Mouse (Mus musculus): ENCODE results near the gene Man2c1.
A peak's percentile ranks its signal among the peaks of the same experiment; 100 is the strongest.

Gene Man2c1

DNA sequence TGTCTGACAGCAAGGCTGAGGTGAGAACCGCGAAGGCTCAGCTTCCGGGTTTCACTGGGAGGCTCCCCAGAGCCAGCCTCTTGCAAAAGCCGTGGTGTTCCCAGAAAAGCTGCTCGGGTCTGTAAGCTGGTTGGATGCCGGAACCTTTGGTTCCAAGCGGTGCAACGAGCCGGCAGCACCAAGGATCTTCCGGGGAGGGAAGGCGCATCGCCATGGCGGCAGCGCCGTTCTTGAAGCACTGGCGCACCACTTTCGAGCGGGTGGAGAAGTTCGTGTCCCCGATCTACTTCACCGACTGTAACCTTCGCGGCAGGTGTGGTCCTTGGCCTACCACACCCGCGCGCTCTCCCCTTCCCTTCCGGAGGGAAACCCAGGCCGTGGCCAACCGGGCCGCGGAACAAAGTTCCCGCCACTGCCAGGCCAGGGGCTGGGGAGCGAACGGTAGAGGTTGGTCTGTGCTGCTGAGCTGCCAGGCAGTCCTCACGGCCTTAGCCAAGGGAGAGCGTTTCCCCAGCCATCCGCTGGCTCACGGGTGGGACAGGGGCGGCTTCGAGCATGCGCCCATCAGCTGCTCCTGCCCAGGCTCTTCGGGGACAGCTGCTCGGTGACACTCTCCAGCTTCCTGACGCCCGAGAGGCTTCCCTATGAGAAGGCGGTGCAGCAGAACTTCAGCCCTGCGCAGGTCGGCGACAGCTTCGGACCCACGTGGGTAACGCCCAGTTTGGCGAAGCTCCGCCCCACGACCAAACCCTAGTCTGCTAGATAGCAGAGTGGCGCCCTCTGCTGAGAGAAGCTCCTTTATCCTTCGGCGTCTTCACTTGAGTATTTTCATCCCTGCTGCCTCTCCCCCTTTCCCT, at the start of gene Man2c1:
Gene Man2c1 (plus strand): TSS at position 114 of the 857 bp plus-strand sequence.
- DNase-seq (ENCODE audit: low spot score), result peak; percentile 93

DNA sequence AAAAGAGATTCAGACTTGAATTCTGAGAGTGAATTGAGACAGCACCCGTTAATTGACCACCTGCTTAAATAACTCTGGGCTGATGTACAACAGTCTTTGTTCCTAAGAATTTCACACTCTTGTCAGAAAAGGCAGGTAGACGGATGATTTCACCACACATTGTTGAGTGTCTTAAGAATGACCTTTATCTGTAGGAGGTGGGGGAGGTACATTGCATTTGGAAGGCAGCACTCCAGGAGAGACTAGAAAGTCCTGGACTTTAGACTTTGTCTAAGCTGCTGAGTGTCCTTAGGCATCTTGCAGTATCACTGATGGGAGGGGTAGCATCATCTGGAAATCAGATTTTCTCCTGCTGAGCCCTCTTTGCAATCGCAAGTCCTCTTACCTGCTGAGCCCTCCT, 48.3 kb upstream of the Man2c1 start:
- no peak for DNase-seq (ENCODE audit: low spot score)

DNA sequence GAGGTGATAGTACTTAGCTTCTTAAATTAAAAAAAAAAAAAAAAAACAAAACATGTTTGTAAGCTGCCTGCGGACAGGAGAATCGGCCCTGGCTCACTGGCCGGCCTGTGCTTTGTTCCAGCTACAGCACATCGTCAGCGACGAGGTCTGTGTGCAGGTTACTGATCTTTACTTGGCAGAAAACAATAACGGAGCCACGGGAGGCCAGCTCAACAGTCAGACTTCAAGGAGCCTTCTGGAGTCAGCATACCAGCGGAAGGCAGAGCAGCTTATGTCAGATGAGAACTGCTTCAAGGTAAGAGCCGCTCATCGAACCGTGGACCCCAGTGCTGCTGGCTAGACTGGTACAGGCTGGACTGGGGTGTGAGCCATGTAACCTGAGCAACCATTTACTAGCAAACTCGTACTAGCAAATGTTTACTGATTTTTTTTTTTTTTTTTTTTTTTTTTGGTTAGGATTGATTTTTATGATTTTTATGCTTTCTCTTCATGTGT, 13.2 kb upstream of the Man2c1 start:
- no peak for DNase-seq (ENCODE audit: low spot score)

DNA sequence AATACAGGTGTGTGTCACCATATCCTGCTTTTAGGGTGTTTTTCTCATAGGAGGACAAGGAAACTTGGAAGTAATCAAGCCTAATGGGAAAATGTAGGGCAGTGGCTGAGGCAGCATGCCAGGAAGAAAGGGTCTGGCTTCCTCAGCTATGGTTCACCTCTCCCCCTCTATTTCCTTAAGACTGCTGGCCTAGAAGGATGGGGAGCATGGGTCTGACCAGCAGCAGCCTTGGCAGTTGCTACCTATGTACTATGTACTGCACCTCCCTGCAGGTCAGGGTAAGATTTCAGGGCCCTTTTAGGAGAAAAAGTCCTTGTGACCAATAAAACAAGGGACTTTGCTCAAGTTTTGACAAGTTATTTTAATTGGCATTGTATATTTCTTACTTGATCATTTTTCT, 849 bp upstream of the Man2c1 start:
- DNase-seq (ENCODE audit: low spot score), result no peak

DNA sequence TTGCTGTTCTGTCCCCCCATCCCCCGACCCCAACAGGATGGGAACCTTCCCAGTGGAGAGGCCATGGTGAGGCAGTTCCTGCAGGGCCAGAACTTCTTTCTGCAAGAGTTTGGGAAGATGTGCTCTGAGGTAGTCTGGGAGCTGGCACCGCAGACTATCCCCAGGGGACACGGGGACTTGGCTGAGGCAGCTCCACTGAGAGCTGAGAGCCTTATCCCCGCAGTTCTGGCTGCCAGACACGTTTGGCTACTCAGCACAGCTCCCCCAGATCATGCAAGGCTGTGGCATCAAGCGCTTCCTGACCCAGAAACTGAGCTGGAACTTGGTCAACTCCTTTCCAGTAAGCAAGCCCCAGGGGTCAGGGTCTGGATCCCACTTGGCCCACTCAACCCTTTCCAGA, 6.8 kb downstream of the Man2c1 start:
- no peak for DNase-seq (ENCODE audit: low spot score)

DNA sequence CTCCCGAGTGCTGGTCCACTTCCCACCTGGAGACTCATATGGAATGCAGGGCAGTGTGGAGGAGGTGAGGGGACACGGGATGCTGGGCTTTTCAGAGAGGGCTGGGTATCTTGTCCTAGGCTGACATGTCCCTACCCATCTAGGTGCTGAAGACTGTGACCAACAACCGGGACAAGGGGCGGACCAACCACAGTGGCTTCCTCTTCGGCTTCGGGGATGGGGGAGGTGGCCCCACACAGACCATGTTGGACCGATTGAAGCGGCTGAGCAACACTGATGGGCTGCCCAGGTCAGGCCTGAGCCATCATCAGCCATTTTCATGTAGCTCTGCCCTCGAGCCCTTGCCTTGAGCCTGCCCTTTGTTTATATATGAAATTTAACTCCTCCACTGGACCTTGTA, 7.3 kb downstream of the Man2c1 start:
- DNase-seq (ENCODE audit: low spot score), result no peak

DNA sequence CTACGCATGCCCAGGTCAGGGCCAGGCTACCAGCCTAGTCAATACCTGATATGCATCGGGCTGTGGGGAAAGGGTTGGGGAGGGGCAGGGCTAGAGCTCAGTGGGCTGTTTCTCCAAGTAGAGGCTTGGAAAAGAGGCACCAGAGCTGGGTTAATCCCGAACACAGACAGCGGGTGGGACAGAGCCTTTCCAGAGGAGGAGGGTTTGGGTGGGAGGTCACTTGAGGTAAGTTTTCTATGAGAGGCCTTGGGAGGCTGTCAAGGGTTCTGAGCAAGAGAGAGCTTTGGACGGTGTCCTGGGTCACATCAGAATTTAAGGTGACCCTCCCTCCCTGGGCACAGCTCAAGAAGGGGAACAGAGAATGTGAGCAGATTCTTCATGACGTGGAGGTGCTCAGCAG, 8.0 kb downstream of the Man2c1 start:
- no peak for DNase-seq (ENCODE audit: low spot score)

DNA sequence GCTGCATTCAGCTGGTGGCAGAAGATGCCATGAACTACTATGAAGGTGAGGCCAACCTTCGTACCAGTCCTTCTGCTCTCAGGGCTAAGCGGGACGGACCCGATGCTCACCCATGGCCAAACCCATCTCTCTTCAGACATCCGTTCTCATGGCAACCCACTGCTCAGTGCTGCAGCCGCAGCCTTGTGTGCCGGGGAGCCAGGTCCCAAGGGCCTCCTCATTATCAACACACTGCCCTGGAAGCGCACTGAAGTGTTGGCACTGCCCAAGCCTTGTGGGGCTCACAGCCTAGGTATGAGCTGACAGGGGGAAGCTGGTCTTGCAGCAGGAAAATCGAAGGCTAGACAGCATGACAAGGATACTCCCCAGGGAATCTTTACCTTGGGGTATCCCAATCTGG, 8.6 kb downstream of the Man2c1 start:
- DNase-seq (ENCODE audit: low spot score), result no peak

DNA sequence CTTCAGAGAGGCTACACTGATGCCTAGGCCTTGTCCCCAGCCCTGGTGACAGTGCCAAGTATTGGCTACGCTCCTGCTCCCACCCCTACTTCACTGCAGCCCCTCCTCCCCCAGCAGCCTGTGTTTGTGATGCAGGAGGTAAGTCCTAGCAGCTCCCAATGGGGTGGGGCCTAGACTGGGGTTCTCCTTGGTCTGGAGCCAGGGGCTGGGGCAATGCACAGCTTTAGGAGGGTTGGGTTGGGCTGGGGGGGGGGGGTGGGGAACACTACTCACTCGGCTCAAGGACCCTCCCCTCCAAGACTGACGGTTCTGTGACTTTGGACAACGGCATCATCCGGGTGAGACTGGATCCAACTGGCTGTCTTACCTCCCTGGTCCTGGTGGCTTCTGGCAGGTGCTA, 9.1 kb downstream of the Man2c1 start:
- no peak for DNase-seq (ENCODE audit: low spot score)

DNA sequence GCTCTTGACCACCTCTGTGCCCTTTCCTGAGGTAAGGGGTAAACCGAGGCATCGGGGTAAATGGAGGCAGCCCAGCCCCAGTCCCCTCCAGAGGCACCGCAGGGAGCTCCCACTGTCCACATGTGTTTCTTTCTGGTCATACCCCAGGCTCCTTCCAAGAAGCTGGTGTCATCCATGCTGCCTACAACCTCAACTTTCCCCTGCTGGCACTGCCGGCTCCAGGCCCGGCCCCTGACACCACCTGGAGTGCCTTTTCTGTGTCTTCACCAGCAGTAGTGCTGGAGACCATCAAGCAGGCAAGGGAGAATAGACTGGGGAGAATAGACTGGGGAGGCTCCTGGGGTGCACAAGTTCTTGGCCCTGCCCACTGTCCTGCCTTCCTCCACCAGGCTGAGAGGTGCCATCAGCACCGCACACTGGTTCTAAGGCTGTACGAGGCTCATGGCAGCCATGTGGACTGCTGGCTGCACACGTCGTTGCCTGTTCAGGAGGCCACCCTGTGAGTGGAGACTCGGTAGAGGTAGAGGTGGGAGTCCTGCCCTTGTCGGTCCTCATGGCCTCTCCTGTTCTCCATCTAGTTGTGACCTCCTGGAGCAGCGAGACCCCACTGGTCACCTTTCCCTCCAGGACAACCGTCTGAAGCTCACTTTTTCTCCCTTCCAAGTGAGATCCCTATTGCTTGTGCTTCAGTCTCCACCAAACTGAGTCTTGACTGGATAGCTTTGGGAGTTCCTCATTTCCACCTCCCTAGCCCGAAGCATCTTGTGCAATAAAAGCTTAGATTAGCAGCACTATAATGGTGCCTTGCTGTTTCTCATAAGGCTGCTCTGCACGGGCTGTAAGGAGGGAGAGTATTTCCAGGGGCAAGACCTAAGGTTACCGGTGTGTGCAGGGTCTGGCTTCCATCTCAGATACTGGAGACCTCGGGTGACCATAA, 11.2 kb downstream of the Man2c1 start:
- DNase-seq (ENCODE audit: low spot score), result no peak

DNA sequence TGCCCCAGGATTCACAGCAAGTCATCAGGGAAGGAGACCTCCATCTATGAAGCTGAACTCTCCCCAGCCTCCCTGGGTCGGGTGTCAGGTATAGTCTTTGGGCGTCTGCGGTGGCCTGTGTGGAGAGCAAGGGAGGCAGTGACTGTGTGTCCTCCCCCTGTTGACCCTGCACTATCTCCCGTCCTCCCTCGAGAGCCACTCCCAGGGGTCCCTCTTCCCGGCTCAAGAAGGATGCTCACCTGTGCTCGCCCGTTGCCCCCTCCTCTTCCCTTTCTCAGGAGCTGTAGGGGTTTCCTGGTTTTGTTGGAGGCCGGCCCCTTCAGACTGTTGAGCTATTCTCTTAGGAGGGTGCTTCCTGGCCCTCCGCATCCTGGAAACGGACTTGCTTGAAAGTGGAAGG, 12.7 kb downstream of the Man2c1 start:
- DNase-seq (ENCODE audit: low spot score), result no peak

DNA sequence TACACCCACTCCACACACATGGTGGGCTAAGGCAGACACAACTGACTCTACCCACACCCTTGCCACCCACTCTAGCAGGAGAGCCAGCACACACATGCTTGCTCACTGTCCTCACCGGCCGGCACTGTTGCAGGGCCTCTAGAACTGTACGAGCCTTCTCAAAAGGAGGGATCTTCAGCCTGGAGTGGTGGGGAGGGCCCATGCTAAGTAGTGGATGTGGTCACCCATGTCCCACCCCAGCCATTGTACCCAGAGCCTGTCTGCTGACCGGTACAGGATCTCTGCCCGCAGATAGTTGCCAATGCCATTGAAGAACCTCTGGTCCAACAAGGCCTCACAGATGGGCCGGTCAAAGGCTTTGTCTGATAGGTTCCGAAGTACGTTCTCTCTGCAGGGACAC, 14.3 kb downstream of the Man2c1 start:
- no peak for DNase-seq (ENCODE audit: low spot score)

DNA sequence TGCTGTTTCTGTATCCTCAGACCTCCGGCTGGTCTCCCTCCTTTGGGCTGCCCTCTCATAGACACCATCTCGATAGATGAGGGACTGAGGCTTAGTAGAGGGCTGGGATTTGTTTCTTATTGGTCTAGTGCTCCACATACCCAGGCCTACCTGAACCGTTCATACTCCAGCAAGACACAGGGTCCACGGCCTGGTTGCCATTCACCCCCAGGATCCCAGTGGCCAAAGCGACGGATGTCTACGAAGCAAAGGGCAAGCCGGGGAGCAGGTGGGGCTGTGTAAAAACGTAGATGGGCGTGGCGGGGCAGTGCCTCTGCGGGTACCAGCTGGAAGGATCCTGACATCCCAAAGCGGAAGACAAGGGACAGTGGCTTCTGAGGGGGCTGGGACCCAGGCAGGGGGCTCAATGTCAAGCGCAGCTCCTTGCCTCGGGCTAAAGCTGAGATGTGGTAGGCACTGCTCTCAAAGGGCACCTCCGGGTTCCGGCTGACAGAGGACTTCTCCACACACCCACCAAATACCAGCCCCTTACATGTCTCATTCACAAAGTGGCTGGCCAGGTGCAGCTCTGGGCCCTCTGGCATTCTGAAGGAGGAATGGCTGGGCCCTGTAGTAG, 16.1 kb downstream of the Man2c1 start:
- DNase-seq (ENCODE audit: low spot score), result no peak

DNA sequence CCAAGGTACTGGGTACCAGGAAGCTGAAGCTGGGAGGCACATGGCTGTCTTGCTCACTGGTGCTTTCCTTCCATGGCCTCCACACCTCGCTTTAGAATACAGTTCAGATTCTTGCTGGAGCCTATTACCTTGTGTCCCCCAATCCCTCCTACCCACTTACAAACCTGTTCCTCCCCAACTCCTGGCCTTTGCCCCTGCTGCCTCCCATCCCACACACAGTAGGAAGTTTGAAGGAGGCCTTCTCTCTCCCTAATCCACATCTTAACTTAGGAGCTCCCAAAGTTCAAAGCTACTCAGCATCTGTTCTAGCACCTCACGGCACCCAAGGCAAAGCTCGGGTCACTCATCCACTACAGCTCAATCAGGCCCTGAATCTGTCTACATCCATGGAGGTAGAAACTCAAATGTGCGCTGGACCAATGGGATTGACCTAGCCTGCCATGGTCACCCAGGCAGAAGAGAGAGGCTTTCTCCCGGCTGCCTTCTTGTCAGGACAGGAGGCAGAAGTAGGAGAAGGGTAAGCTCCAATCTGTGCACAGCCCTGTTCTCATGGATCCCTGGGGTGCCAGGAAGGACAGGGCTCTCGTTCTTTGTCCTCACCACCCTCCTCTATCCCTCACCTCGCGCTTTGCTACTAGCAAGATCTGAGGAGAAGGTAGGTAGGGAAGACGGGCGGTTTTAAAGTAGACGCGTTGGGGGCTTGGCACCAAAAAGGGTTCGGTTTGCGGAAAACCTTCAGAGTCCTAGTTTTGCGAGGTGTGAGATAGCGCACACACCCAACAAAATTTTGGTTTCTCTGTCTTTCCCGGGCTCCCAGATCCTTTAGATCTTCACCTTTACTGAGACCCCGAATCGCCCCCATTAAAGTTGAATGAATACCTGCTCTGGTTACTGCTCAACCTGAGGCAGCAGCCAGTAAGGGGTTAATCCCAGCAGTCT, 17.0 kb downstream of the Man2c1 start:
- DNase-seq (ENCODE audit: low spot score), result no peak

DNA sequence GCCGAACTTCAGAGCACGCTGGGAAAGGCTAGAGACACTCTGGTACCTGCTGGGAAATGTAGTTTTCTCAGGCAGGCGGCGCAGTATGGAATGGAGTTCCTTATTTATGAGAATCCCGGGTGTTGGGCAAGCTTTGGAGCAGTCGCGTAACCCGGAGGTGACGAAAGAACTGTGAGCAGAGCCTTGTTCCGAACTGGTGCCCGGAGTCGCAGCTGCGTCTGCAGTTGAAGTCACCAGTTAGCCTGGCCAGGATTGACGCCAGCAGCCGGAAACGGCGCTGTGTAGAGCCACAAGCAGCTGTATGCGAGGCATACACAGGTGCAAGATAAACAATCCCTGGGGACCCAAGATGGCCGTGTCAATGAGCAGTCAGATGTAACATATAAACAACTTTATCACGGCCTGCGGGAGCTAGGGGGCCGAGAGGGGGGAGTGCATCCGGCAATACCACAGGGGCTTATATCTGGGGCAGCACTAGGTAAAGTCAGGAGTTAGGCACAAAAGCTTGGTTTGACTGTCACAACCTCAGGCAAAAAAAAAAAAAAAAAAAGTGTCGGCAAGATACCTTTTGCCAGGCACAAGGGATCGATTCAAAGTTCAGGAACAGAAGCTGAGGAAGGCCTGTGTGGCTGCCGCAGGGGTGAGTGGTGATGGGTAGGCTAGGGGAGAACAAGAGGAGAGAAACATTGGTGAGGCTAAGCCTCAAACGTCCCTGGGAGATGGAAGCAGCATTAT, 17.8 kb downstream of the Man2c1 start, which contains the start of gene Neil1:
Gene Neil1 (minus strand): TSS at position 162 of the 735 bp plus-strand sequence.
- peak; percentile 67 for DNase-seq (ENCODE audit: low spot score)

DNA sequence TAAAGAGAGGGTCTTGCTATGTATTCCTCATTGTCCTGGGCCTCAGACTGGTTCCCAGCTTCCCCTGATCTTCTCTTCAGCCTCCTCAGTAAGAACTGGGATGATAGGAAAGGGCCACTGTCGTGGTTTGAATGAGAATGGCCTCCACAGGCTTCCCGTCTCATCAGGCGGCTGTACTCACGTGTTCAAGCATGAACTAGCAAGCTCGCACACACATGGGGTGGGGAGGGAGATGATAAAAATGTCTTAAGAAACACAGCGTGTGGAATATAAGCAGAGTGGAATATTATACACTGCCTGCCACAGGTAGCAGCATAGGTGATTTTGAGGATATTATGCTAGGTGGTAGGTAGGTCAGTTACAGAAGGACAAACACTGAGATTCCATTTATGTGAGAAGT, 18.5 kb downstream of the Man2c1 start:
- no peak for DNase-seq (ENCODE audit: low spot score)

DNA sequence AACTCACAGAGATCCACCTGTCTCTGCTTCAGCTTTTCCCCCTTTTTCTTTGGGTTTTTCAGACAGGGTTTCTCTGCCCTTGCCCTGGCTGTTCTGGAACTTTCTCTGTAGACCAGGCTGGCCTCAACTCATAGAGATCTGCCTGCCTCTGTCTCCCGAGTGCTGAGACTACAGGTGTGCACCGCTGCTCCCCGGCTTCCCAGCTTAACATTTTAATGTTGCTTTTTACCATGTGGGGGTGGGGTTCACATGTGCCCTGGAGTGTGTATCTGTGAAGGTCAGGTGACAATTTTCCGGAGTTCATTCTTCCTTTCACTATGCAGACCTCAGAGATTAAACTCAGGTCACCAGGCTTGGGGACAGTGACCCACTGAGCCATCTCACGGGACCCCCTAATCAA, 19.7 kb downstream of the Man2c1 start:
- DNase-seq (ENCODE audit: low spot score), result no peak

DNA sequence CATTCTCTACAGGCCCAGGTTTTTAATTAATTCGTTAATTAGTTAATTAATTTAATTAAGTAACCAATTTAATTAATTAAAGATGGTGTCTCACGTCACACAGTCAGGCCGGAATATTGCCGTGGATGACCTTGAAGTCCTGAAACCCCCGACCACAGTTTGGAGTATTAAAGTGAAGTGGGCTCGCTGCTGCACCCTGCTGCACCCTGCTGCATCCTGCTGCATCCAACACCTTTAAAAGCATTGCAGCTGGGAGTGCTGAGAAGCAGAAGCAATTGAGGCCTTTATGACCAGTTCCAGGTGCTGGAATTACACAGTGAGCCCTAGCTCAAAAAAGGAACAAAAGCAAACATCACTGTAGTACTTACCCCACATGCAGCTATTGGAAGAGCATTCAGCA, 21.8 kb downstream of the Man2c1 start:
- no peak for DNase-seq (ENCODE audit: low spot score)

DNA sequence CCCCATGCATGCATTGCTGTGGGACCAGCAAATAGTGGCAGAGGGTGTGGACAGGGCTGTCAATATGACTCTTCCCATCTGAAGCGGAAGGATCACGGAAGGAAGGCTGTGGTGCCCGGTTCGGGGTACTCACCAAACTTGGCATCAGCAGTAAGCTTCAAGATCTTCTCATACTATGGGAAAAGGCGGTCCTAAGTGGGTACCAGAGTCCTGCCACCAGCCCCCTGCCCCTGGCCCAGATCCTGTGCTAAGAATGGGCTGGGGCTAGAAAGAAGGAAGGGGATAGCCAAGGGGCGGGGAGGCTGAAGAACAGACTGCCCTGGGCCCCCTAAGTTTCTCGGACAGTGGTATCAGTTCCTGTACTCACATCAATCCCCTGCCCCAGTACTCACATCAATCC, 25.9 kb downstream of the Man2c1 start:
- no peak for DNase-seq (ENCODE audit: low spot score)

DNA sequence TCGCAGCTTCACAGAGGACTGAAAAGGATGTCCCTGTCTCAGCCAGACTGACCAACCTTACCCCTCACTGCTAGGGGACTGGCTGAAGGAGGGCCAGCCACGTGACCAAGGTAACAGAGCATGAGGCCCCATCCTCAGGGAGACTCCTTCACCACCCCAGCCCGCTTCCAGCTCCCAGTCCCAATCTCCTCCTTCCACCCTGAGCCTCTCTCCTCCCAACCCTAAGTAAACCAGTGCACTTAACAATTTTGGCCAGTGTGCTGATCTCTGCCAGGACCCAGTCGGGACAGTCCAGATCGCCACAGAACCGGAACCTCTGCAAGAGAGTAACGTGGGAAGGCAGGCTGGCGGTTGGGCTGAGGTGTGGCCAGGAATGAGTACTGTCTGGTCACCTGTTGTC, 26.3 kb downstream of the Man2c1 start:
- DNase-seq (ENCODE audit: low spot score), result no peak

DNA sequence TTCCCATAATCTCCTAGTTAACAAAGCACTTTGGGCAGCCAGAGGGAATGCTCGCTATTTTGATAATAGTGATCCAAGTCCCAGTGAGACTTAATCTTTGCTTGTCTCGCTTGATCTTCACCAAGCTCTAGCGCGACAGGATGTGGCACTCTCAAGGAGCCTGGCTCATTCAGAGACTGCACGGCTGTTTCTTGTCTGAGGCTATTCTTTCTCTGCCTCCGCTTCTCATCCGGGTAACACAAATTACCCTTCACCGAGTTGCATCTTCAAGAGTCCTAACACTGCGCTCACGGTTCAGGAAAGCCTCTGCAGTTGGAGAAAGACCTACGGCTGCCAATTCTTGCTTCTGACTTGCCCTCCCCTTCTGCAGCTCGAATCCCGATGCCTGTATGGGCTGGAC, 27.0 kb downstream of the Man2c1 start:
- no peak for DNase-seq (ENCODE audit: low spot score)

All from c-Kit-positive CD71-positive TER-119-positive erythroid progenitor cells, embryonic 14.5 days (primary cell).